Mouse (Mus musculus): ENCODE measurements at regions not wholly inside any gene's neighbourhood (a gene's known extent, or its start where the extent isn't known, plus 50 kb on each side); places are given as distances from the start of the nearest gene placed in this dataset.

- TF ChIP-seq CTCF (IDR thresholded peaks at IDR 0.05; ENCODE audit: low read depth) (no peak), EP300 (optimal IDR thresholded peaks at IDR 0.05) (no peak)
These were observed 186.5 kb upstream of the Ccdc122 start for GRCm38 (mm10) chr14:76850051-76850450.

Data from stomach, postnatal 0 days (tissue).